Mouse (Mus musculus) heart, postnatal 14 days (tissue): ENCODE measurements at regions not wholly inside any gene's neighbourhood (a gene's known extent, or its start where the extent isn't known, plus 50 kb on each side); places are given as distances from the start of the nearest gene placed in this dataset.

Experiments
- DNase-seq, 2 experiments: peaks; one replicate each; pipeline ENCODE4 v3.0.0; 2021 to 2022
- intact Hi-C: fragments of 180-260 bp; cut with DNase I; formaldehyde crosslinking; loops from one replicate; pipeline ENCODE4 v1.15.1; 2025

- DNase-seq: no peak
- intact Hi-C loops: no loop called here
Observed at GRCm38 (mm10) chr7:39857301-39857700, 339.7 kb downstream of the Zfp619 start.

GRCm38 (mm10) chr7:39862835-39863234, 345.3 kb downstream of the Zfp619 start:
- no peak for DNase-seq
- intact Hi-C loops: no loop called here

- intact Hi-C loops: no loop called here
- DNase-seq: no peak
Observed at GRCm38 (mm10) chr7:39864130-39864529, 346.6 kb downstream of the Zfp619 start.

- intact Hi-C loops: no loop called here
- no peak for DNase-seq
Observed at GRCm38 (mm10) chr7:39864781-39865180, 347.2 kb downstream of the Zfp619 start.

- intact Hi-C loops: no loop called here
- peak; percentile 11 to 28 for DNase-seq
Observed at GRCm38 (mm10) chr7:39866674-39867428, 349.3 kb downstream of the Zfp619 start.

- intact Hi-C loops: no loop called here
- no peak for DNase-seq
Observed at GRCm38 (mm10) chr7:39867451-39867850, 349.9 kb downstream of the Zfp619 start.

GRCm38 (mm10) chr7:39882113-39882512, 364.5 kb downstream of the Zfp619 start:
- no peak for DNase-seq
- intact Hi-C loops: loop anchor here (10.0 kb wide), 1 partner anchor 57 kb away; no protein-coding TSS in a partner anchor

GRCm38 (mm10) chr7:39894208-39894896, 376.8 kb downstream of the Zfp619 start:
- intact Hi-C loops: no loop called here
- DNase-seq: no peak

GRCm38 (mm10) chr7:39896918-39897317, 379.4 kb downstream of the Zfp619 start:
- DNase-seq: no peak
- intact Hi-C loops: no loop called here

- intact Hi-C loops: no loop called here
- peak in 1 of 2 experiments; percentile 4 for DNase-seq
Observed at GRCm38 (mm10) chr7:39898268-39898667, 380.7 kb downstream of the Zfp619 start.

GRCm38 (mm10) chr7:39933946-39934345, 416.4 kb downstream of the Zfp619 start:
- intact Hi-C loops: no loop called here
- DNase-seq: no peak

- intact Hi-C loops: no loop called here
- no peak for DNase-seq
Observed at GRCm38 (mm10) chr7:39937262-39937661, 419.7 kb downstream of the Zfp619 start.

- intact Hi-C loops: no loop called here
- peak in 1 of 2 experiments; percentile 7 for DNase-seq
Observed at GRCm38 (mm10) chr7:39942262-39942900, 424.8 kb downstream of the Zfp619 start.

- DNase-seq: peak in 1 of 2 experiments; percentile 6
Observed at GRCm38 (mm10) chr7:39954110-39954509, 436.5 kb downstream of the Zfp619 start.

GRCm38 (mm10) chr7:39954931-39955330, 437.4 kb downstream of the Zfp619 start:
- DNase-seq: no peak
- intact Hi-C loops: loop anchor here (10.0 kb wide), 1 partner anchor 310 kb away; no protein-coding TSS in a partner anchor

More at GRCm38 (mm10) chr7:39954110-39954509, 436.5 kb downstream of the Zfp619 start:
- intact Hi-C loops: loop anchor here (10.0 kb wide), 1 partner anchor 311 kb away; no protein-coding TSS in a partner anchor

GRCm38 (mm10) chr7:39978121-39978520, 460.6 kb downstream of the Zfp619 start:
- intact Hi-C loops: no loop called here
- no peak for DNase-seq

- no peak for DNase-seq
- intact Hi-C loops: no loop called here
Observed at GRCm38 (mm10) chr7:39981647-39982046, 464.1 kb downstream of the Zfp619 start.
